ENCODE assay signal across 10 mouse cellular contexts in the genomic region with DNA sequence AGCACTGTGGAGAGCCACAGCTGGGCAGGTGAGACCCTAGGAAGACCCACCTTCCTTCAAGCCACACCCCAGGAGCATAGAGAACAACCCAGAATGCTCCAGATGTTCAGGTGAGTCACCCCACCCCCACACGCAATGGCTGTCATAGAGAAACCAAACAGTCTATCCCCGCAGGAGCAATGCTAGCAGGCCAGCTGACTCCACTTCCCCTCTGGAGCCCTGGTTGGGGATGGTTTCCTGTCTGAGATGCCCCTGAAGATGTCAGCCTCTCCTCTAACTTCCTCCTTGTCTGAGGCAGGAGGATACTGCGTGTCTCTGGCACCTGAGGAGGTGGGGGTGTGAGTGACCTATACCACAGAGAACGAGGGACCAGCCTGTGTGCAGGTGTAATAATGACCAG. TPM values are rescaled to one million over a fixed set of nuclear protein-coding genes. Genes with fewer than 3 reads are reported as not detected.
A peak's percentile ranks its signal among the peaks of the same experiment; 100 is the strongest.
DNase-seq lines count a peak whose midpoint lies in the region; ATAC-seq lines count a peak whose summit lies in the region.
"Had no signal": no experiment of that assay in that cellular context is flagged by ENCODE, and none has a peak within 500 bp of the region (broad histone marks: within the 10 kb centered on the region; RNA-seq: fewer than 3 reads in every experiment).

No protein-coding gene starts in this region.

- 64% methylated on average over 4 of the region's 4 CpGs for WGBS in heart, embryonic 16.5 days
- 53% methylated on average over 4 of the region's 4 CpGs for WGBS in heart, embryonic 11.5 days (ENCODE audit: insufficient replicate concordance)

- DNase-seq in A20 (ENCODE audit: low read depth, low spot score), result peak; percentile 55
- no peak for DNase-seq in cerebellum, postnatal 14 days
- no peak for DNase-seq in left cerebral cortex, adult 11 months (ENCODE audit: low spot score)
- DNase-seq in left cerebral cortex, postnatal 14 days (ENCODE audit: low spot score in 2 of 2), result no peak

- H3K9ac ChIP-seq in heart, embryonic 16.5 days (ENCODE audit: low read length), result no peak overlapping the region
- no peak overlapping the region for H3K9ac ChIP-seq in heart, embryonic 11.5 days (ENCODE audit: low read depth, low read length)
- H3K9ac ChIP-seq: forebrain, embryonic 15.5 days; heart, embryonic 15.5 days had no signal

- no peaks in the 10 kb centered on the region for H3K36me3 ChIP-seq in heart, embryonic 16.5 days (ENCODE audit: control insufficient read depth, insufficient read depth)
- no peaks in the 10 kb centered on the region for H3K36me3 ChIP-seq in heart, embryonic 11.5 days (ENCODE audit: control insufficient read depth, insufficient read depth, low read length)
- H3K36me3 ChIP-seq: forebrain, embryonic 15.5 days; heart, embryonic 15.5 days had no signal

- peaks cover 19% of the 10 kb centered on the region for H3K4me1 ChIP-seq in heart, embryonic 16.5 days (ENCODE audit: control insufficient read depth, insufficient read depth, low read length)
- H3K4me1 ChIP-seq in heart, embryonic 11.5 days (ENCODE audit: control insufficient read depth, insufficient read depth, low read length), result peaks cover 17% of the 10 kb centered on the region
- peaks cover 44% of the 10 kb centered on the region for H3K4me1 ChIP-seq in brown adipose tissue, adult 24 weeks (ENCODE audit: control insufficient read depth, insufficient read depth, insufficient read length, low read length)

- intact Hi-C loops in left cerebral cortex, postnatal 14 days (cut with DNase I), result no loop called here

- H3K4me2 ChIP-seq in heart, embryonic 16.5 days (ENCODE audit: low read depth, low read length), result peak overlapping the region; percentile 45
- no peak overlapping the region for H3K4me2 ChIP-seq in heart, embryonic 11.5 days

- no peak overlapping the region for H3K27ac ChIP-seq in heart, embryonic 16.5 days (ENCODE audit: low read length)
- H3K27ac ChIP-seq in heart, embryonic 11.5 days (ENCODE audit: low read depth, low read length), result no peak overlapping the region
- 0 out of 2 replicates have a peak overlapping the region, but pooled peaks have one; percentile 15 for H3K27ac ChIP-seq in brown adipose tissue, adult 24 weeks (replicated peaks; ENCODE audit: low read depth, low read length)
- H3K27ac ChIP-seq: forebrain, embryonic 15.5 days; heart, embryonic 15.5 days had no signal

- H3K9me3 ChIP-seq in heart, embryonic 16.5 days (replicated peaks; ENCODE audit: control insufficient read depth, low read length), result no peaks in the 10 kb centered on the region
- no peaks in the 10 kb centered on the region for H3K9me3 ChIP-seq in heart, embryonic 11.5 days (replicated peaks; ENCODE audit: control insufficient read depth, low read length)
- H3K9me3 ChIP-seq: forebrain, embryonic 15.5 days; heart, embryonic 15.5 days had no signal

- no peak for ATAC-seq in heart, embryonic 16.5 days (replicated peaks; ENCODE audit: extremely low read depth, insufficient read depth, low FRiP score)
- ATAC-seq in heart, embryonic 11.5 days (replicated peaks; ENCODE audit: insufficient number of reproducible peaks, low FRiP score, low TSS enrichment), result no peak
- ATAC-seq in megakaryocyte, adult 5-6 weeks (ENCODE audit: poor library complexity, severe bottlenecking), result peak; percentile 76

- H3K27me3 ChIP-seq in heart, embryonic 16.5 days (ENCODE audit: control insufficient read depth, insufficient read depth, low read length), result no peaks in the 10 kb centered on the region
- peaks cover 4% of the 10 kb centered on the region; the same call in 1 of the 2 replicates for H3K27me3 ChIP-seq in heart, embryonic 11.5 days (ENCODE audit: control insufficient read depth, insufficient read depth, low read length)
- H3K27me3 ChIP-seq: forebrain, embryonic 15.5 days had no signal

- no peak overlapping the region for H3K4me3 ChIP-seq in heart, embryonic 16.5 days (ENCODE audit: low read length)
- H3K4me3 ChIP-seq in heart, embryonic 11.5 days (ENCODE audit: low read depth, low read length), result no peak overlapping the region
- H3K4me3 ChIP-seq in brown adipose tissue, adult 24 weeks (ENCODE audit: insufficient read depth, low read depth, low read length), result no peak overlapping the region
- H3K4me3 ChIP-seq: forebrain, embryonic 15.5 days; heart, embryonic 15.5 days had no signal

RNA-seq across cellular contexts. Expression of gene D10Jhu81e, which starts 35.2 kb away (rescaled TPM):
- polyA plus RNA-seq in heart, embryonic 16.5 days (2015; fragmentation: Nextera tagmentation; extraction: Ambion mirVana), result 72.8 and 75.3 TPM in 2 replicates
- polyA plus RNA-seq in heart, embryonic 11.5 days (2014; fragmentation: Nextera tagmentation; extraction: Ambion mirVana), result 24.1 and 27.9 TPM in 2 replicates
- 403 and 476 TPM in 2 replicates for polyA plus RNA-seq in brown adipose tissue, adult 24 weeks (2012; ENCODE audit: insufficient read depth, insufficient read length, missing spikeins)
- 22.7 and 25.3 TPM in 2 replicates for total RNA-seq in megakaryocyte, adult 5-6 weeks (2015)
- 57.6 and 69.2 TPM in 2 replicates for total RNA-seq in megakaryocyte, adult 5-6 weeks (2017)
- 100 to 1,000 TPM; 109 to 115 TPM for total RNA-seq in left cerebral cortex, postnatal 14 days (2021)

RNA-seq across cellular contexts. Expression of gene Pwp2, which starts 50.5 kb away (rescaled TPM):
- polyA plus RNA-seq in heart, embryonic 16.5 days (2015; fragmentation: Nextera tagmentation; extraction: Ambion mirVana), result 12.4 and 12.6 TPM in 2 replicates
- polyA plus RNA-seq in heart, embryonic 11.5 days (2014; fragmentation: Nextera tagmentation; extraction: Ambion mirVana), result 9.5 and 11.2 TPM in 2 replicates
- 3.3 and 4.3 TPM in 2 replicates for polyA plus RNA-seq in brown adipose tissue, adult 24 weeks (2012; ENCODE audit: insufficient read depth, insufficient read length, missing spikeins)
- 2.2 and 3.0 TPM in 2 replicates for total RNA-seq in megakaryocyte, adult 5-6 weeks (2015)
- total RNA-seq in megakaryocyte, adult 5-6 weeks (2017), result 7.4 and 8.8 TPM in 2 replicates
- total RNA-seq in left cerebral cortex, postnatal 14 days (2021), result 10 to 100 TPM; 16.4 to 17.3 TPM
